Mouse (Mus musculus): ENCODE measurements around the gene Pwwp2b. TPM values are rescaled to one million over a fixed set of nuclear protein-coding genes. Genes with fewer than 3 reads are reported as not detected.
A peak's percentile ranks its signal among the peaks of the same experiment; 100 is the strongest.

The Pwwp2b gene
- 4.3 and 4.4 TPM in 2 replicates for polyA plus RNA-seq (2016; fragmentation: Nextera tagmentation; extraction: Ambion mirVana)

GRCm38 (mm10) chr7:139247881-139248614 is at the start of gene Pwwp2b:
TSS of gene Pwwp2b (plus strand) at chr7:139248482.
- Histone ChIP-seq H3K36me3 (no peaks in the 10 kb centered on the region), H3K27me3 (ENCODE audit: low read depth, poor library complexity, severe bottlenecking) (peaks cover 93% of the 10 kb centered on the region), H3K9me3 (replicated peaks) (no peaks in the 10 kb centered on the region), H3K4me3 (peak within 1 kb of the TSS; percentile 75), H3K27ac (replicated peaks) (peak within 1 kb of the TSS; percentile 90), H3K4me1 (peaks cover 44% of the 10 kb centered on the region)
- DNase-seq (ENCODE audit: low spot score) = peak; percentile 81
- under 1% methylated on average over 72 of the region's 72 CpGs for WGBS

- 33% methylated on average over 7 of the region's 7 CpGs for WGBS
- no peaks in the 10 kb centered on the region for H3K4me1 ChIP-seq
Observed at GRCm38 (mm10) chr7:139200108-139200507, 48.2 kb upstream of the Pwwp2b start.

GRCm38 (mm10) chr7:139201209-139201608 is 47.1 kb upstream of the Pwwp2b start:
- no peak overlapping the region for H3K4me3 ChIP-seq
- no peaks in the 10 kb centered on the region for H3K4me1 ChIP-seq
- 69% methylated on average over 6 of the region's 6 CpGs for WGBS
- no peaks in the 10 kb centered on the region for H3K36me3 ChIP-seq
- no peak for DNase-seq (ENCODE audit: low spot score)
- no peak overlapping the region for H3K27ac ChIP-seq (replicated peaks)
- H3K9me3 ChIP-seq (replicated peaks) = no peaks in the 10 kb centered on the region
- 0 out of 2 replicates have a peak, but pooled peaks cover 4% of the 10 kb centered on the region for H3K27me3 ChIP-seq (ENCODE audit: low read depth, poor library complexity, severe bottlenecking)

More at GRCm38 (mm10) chr7:139200108-139200507, 48.2 kb upstream of the Pwwp2b start:
- Histone ChIP-seq H3K36me3 (no peaks in the 10 kb centered on the region), H3K27me3 (ENCODE audit: low read depth, poor library complexity, severe bottlenecking) (0 out of 2 replicates have a peak, but pooled peaks cover 4% of the 10 kb centered on the region), H3K27ac (replicated peaks) (no peak overlapping the region), H3K4me3 (no peak overlapping the region), H3K9me3 (replicated peaks) (no peaks in the 10 kb centered on the region)
- DNase-seq (ENCODE audit: low spot score) = peak; percentile 63

GRCm38 (mm10) chr7:139208023-139208772 is 40.1 kb upstream of the Pwwp2b start:
- Histone ChIP-seq H3K4me3 (no peak overlapping the region), H3K36me3 (no peaks in the 10 kb centered on the region), H3K9me3 (replicated peaks) (no peaks in the 10 kb centered on the region), H3K27me3 (ENCODE audit: low read depth, poor library complexity, severe bottlenecking) (no peaks in the 10 kb centered on the region), H3K4me1 (peaks cover 15% of the 10 kb centered on the region), H3K27ac (replicated peaks) (no peak overlapping the region)
- 35% methylated on average over 7 of the region's 7 CpGs for WGBS
- DNase-seq (ENCODE audit: low spot score) = peak; percentile 65

DNA sequence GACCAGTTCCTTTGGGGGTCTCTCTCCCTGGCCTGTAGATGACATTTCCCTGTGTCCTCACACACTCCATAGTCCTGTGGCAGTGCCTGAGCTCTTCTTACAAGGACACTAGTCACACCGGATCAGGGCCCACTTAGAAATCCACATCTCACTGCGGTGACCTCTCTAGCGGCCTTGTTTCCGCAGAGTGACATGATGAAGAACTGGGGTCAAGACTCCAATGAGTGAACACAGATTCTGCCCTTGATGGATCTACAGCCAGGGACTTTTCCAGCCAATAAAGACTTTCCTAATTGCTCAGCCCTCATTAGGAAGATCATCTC is 39.5 kb upstream of the Pwwp2b start:
- 86% methylated on average over 4 of the region's 4 CpGs for WGBS

GRCm38 (mm10) chr7:139211761-139212160 is 36.5 kb upstream of the Pwwp2b start:
- WGBS = 85% methylated on average over 6 of the region's 6 CpGs
- Histone ChIP-seq H3K36me3 (no peaks in the 10 kb centered on the region), H3K27ac (replicated peaks) (peak overlapping the region; percentile 97), H3K4me3 (no peak overlapping the region), H3K9me3 (replicated peaks) (no peaks in the 10 kb centered on the region), H3K27me3 (ENCODE audit: low read depth, poor library complexity, severe bottlenecking) (no peaks in the 10 kb centered on the region), H3K4me1 (peaks cover 25% of the 10 kb centered on the region)
- no peak for DNase-seq (ENCODE audit: low spot score)

More for the DNA sequence above, 39.5 kb upstream of the Pwwp2b start:
- no peaks in the 10 kb centered on the region for H3K27me3 ChIP-seq (ENCODE audit: low read depth, poor library complexity, severe bottlenecking)
- H3K4me3 ChIP-seq = no peak overlapping the region
- no peaks in the 10 kb centered on the region for H3K36me3 ChIP-seq
- no peak overlapping the region for H3K27ac ChIP-seq (replicated peaks)
- DNase-seq (ENCODE audit: low spot score) = no peak
- peaks cover 20% of the 10 kb centered on the region for H3K4me1 ChIP-seq
- H3K9me3 ChIP-seq (replicated peaks) = no peaks in the 10 kb centered on the region

DNA sequence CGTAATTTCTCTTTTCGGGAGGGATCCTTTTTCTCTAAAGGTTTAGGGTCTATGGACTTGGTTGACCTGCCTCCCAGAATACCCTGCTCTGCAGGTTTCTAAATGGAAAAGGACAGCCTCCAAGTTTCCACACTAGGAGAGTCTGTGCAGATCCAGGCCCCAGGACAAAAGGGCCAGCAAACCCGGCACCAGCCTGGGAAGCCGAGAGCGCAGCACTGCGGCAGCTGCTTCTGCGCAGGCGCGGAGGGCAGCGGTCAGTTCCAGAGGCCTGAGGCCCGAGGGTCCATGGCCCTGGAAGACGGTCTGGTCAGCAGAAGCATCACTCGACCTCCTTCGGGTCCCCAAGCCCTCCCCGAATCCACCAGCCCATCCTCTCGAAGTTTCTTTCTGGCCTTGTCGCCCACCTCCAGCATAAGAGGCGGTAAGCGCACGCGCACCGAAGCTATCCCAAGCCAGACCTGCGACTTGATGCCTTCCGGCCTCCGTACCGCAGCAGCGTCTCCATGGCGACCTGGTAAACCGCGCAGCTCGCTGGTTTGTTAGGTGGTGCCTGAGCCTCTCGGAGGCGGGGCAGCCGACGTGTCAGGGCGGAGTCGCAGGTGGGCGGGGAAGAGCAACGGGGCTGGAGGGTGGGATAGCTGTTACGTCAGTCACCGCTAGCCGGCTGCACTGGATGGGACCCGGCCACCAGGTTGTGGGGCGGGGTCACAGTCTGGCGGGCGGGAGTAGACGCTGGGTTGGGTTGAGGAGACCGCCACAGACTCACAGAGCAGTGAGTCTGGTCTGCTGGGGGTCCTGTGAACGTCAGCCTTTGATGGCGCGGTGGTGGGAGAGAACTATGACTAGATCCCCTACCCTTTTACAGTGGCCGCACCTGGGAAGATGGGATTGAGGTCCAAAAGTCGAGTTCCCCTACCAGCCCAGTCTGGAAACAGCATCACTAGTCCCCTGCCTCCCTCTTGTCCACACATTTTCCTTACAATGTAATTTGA is 35.2 kb upstream of the Pwwp2b start, which contains the start of the genes Lrrc27 and Stk32c:
Gene Lrrc27 (plus strand): TSS at position 235 of the 992 bp plus-strand sequence.
Gene Stk32c (minus strand): TSS at position 554 of the 992 bp plus-strand sequence.
- H3K4me1 ChIP-seq = peaks cover 25% of the 10 kb centered on the region
- DNase-seq (ENCODE audit: low spot score) = peak; percentile 100
- no peaks in the 10 kb centered on the region for H3K9me3 ChIP-seq (replicated peaks)
- H3K27me3 ChIP-seq (ENCODE audit: low read depth, poor library complexity, severe bottlenecking) = no peaks in the 10 kb centered on the region
- 3% methylated on average over 53 of the region's 53 CpGs for WGBS
- H3K27ac ChIP-seq (replicated peaks) = peak within 1 kb of the TSS; percentile 97
- no peaks in the 10 kb centered on the region for H3K36me3 ChIP-seq
- H3K4me3 ChIP-seq = peak within 1 kb of the TSS; percentile 68

- peak overlapping the region; percentile 97 for H3K27ac ChIP-seq (replicated peaks)
- H3K4me3 ChIP-seq = peak overlapping the region; percentile 68
- H3K9me3 ChIP-seq (replicated peaks) = no peaks in the 10 kb centered on the region
- no peaks in the 10 kb centered on the region for H3K27me3 ChIP-seq (ENCODE audit: low read depth, poor library complexity, severe bottlenecking)
- H3K4me1 ChIP-seq = peaks cover 25% of the 10 kb centered on the region
- WGBS = 73% methylated on average over 3 of the region's 3 CpGs
- DNase-seq (ENCODE audit: low spot score) = no peak
- no peaks in the 10 kb centered on the region for H3K36me3 ChIP-seq
Observed at GRCm38 (mm10) chr7:139213751-139214150, 34.5 kb upstream of the Pwwp2b start.

DNA sequence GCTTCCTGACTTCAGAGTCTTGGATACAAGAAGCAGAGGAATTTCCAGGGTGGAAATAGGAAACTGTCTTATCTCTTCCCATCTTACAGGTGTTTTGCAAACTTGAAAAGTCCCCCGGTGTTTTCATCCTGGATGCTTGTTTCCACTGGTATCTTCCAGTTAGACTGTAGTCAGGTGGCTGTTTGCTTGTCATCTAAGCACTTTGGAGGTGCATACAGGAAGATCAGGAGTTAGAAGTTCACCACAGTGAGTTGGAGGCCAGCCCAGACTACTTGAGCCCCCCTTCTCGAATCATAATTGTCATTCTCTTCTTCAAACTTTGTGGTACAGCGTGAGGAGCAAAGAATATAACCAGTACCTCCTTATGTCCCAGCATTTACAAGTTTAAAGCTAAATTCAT is 34.1 kb upstream of the Pwwp2b start:
- DNase-seq (ENCODE audit: low spot score) = no peak
- Histone ChIP-seq H3K27ac (replicated peaks) (no peak overlapping the region; the same call in 1 of the 2 replicates), H3K4me1 (peaks cover 29% of the 10 kb centered on the region), H3K4me3 (no peak overlapping the region), H3K27me3 (ENCODE audit: low read depth, poor library complexity, severe bottlenecking) (no peaks in the 10 kb centered on the region), H3K36me3 (no peaks in the 10 kb centered on the region), H3K9me3 (replicated peaks) (no peaks in the 10 kb centered on the region)
- WGBS = 84% methylated on average over 3 of the region's 3 CpGs

DNA sequence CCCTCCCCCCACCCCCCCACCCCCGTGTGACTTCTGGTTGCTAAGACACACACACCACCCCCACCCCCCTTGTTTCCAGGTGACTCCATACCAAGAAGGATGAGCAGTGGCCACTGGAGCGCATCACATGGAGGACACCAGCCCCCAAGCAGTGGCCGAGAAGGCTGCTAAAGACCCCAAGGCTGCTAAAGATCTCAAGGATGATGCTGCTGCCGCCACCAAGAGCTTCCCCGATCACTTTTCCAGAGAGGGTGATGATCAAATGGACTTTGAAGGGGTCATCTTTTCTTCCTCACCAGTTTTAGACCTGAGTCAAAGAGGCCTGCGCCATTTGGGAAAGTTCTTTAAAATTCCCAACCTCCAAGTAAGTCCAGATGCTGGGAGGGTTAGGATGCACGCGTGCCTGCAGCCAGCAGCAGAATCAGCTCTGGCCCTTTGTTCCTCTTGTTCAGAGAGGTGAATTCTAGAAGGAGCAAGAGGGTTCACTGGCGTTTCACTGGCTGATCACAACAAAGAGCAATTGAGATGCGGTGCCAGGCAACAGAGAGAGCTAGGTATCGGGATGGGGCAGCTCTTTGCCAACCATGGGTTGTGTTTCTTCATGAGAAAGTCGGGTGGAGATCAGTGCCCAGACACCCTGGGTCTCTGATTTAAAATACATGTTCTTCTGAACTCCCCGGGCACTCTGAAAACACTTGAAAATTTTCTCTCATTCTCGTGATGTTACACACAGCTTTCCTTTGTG is 33.5 kb upstream of the Pwwp2b start:
- DNase-seq (ENCODE audit: low spot score) = no peak
- 80% methylated on average over 14 of the region's 14 CpGs for WGBS
- Histone ChIP-seq H3K4me1 (peaks cover 32% of the 10 kb centered on the region), H3K9me3 (replicated peaks) (no peaks in the 10 kb centered on the region), H3K4me3 (no peak overlapping the region), H3K36me3 (no peaks in the 10 kb centered on the region), H3K27ac (replicated peaks) (no peak overlapping the region; the same call in 1 of the 2 replicates), H3K27me3 (ENCODE audit: low read depth, poor library complexity, severe bottlenecking) (no peaks in the 10 kb centered on the region)

DNA sequence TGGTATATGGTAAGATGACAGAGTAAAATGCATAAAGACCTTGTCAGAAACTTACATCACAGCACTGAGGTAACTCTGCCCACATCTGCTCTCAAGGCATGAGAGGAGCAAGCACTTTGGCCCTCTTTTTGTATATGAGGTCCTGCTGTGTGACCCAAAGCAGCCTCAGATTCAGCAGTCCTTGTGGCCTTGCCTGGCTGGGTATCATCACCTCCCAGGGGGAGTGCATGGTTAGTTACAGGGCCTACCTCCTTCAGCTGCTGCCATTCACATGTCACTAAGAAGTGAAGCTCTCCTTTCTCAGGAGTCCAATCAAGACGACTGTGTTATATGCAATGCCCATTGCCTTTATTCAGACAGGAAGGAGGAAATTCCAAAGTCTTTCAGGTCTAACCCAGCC is 32.8 kb upstream of the Pwwp2b start:
- H3K9me3 ChIP-seq (replicated peaks) = no peaks in the 10 kb centered on the region
- no peak for DNase-seq (ENCODE audit: low spot score)
- peaks cover 32% of the 10 kb centered on the region for H3K4me1 ChIP-seq
- no peaks in the 10 kb centered on the region for H3K36me3 ChIP-seq
- no peak overlapping the region for H3K27ac ChIP-seq (replicated peaks)
- H3K27me3 ChIP-seq (ENCODE audit: low read depth, poor library complexity, severe bottlenecking) = no peaks in the 10 kb centered on the region
- WGBS = 87% methylated on average over 1 of the region's 1 CpGs
- no peak overlapping the region for H3K4me3 ChIP-seq

Measured in midbrain, embryonic 10.5 days (tissue).